Mouse (Mus musculus) heart, postnatal 0 days (tissue): ENCODE results near the gene Rfx8.

Source experiments
- CTCF ChIP-seq: IDR thresholded peaks from 2 replicates; pipeline ENCODE4 v1.5.1; 2016; ENCODE audit warnings: antibody characterized with exemption, control low read depth, low read depth
- EP300 ChIP-seq: IDR thresholded peaks from 2 replicates; pipeline ENCODE4 v1.6.1; 2016; ENCODE audit warnings: antibody characterized with exemption, low read depth

- no peak for TF ChIP-seq CTCF
- no peak for TF ChIP-seq EP300
Observed at GRCm38 (mm10) chr1:39664039-39664625, 56.7 kb downstream of the Rfx8 start.
